Mouse (Mus musculus) liver, embryonic 12.5 days (tissue): Measurements from ENCODE around the gene Hsd3b4. TPM values are rescaled to one million over a fixed set of nuclear protein-coding genes. Genes with fewer than 3 reads are reported as not detected.
A peak's percentile ranks its signal among the peaks of the same experiment; 100 is the strongest.
"Not testable (repeated sequence)": the region's sequence is repeated elsewhere in the genome, so short reads cannot be mapped to it uniquely, and the experiment has no call there.

Source experiments
- ATAC-seq: fragments of 200-750 bp; cut with Nextera tagmentation; 2 replicates; pipeline ENCODE4 v1.8.0; 2017; ENCODE audit warnings: moderate number of reproducible peaks, mild to moderate bottlenecking, moderate library complexity
- H3K27ac ChIP-seq: fragments of 300-500 bp; sonication (generic); 2 replicates; pipeline ENCODE4 v1.5.1; 2016; ENCODE audit warnings: mild to moderate bottlenecking
- H3K27me3 ChIP-seq: fragments of 300-500 bp; sonication (generic); replicated peaks from 2 replicates; pipeline ENCODE4 v1.6.1; 2016; ENCODE audit warnings: mild to moderate bottlenecking, moderate library complexity
- H3K36me3 ChIP-seq: fragments of 300-500 bp; sonication (generic); 2 replicates; pipeline ENCODE4 v1.6.1; 2016; ENCODE audit warnings: mild to moderate bottlenecking, moderate library complexity
- H3K4me1 ChIP-seq: fragments of 300-500 bp; sonication (generic); 2 replicates; pipeline ENCODE4 v1.6.1; 2016
- H3K4me2 ChIP-seq: fragments of 300-500 bp; sonication (generic); 2 replicates; pipeline ENCODE4 v1.6.1; 2016; ENCODE audit warnings: mild to moderate bottlenecking, moderate library complexity
- H3K4me3 ChIP-seq: fragments of 300-500 bp; sonication (generic); 2 replicates; pipeline ENCODE4 v1.5.1; 2016; ENCODE audit warnings: mild to moderate bottlenecking, moderate library complexity
- H3K9ac ChIP-seq: fragments of 300-500 bp; sonication (generic); 2 replicates; pipeline ENCODE4 v1.6.1; 2016; ENCODE audit warnings: mild to moderate bottlenecking, moderate library complexity
- H3K9me3 ChIP-seq: fragments of 300-500 bp; sonication (generic); replicated peaks from 2 replicates; pipeline ENCODE4 v1.6.1; 2016; ENCODE audit warnings: mild to moderate bottlenecking, moderate library complexity
- WGBS: fragments of 180-500 bp; shearing (Covaris S2); methylation state at CpG from one replicate; pipeline ENCODE4 v1.1.7; 2016; ENCODE audit not compliant: insufficient replicate concordance; 5-methylcytosine and 5-hydroxymethylcytosine counted together
- polyA plus RNA-seq: library from polyadenylated mRNA; unstranded; fragments of >200 nt; fragmentation: Nextera tagmentation; extraction: Ambion mirVana; gene quantifications from 2 replicates; pipeline ENCODE4 v1.2.1, GENCODE M21; 2016

Hsd3b4 gene
- polyA plus RNA-seq, 1 experiment from 2014 or later = 0.08 TPM

DNA sequence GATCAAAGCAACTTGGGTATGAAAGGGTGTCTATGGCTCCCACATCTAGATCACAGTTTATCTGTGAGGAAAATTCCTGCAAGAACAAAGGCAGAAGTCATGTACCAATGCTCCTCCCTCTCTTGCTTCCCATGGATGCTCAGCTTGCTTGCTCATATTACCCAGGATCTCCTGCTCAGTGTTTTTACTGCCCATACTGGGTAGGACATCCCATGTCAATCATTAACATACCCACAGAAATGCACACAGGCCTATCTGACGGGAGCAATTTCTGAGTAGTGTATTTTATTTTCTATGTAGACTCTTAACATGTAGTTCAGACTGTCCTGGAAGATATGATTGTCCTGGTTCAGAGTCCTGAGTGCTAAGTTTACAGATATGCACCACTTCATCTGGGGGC is 39.3 kb downstream of the Hsd3b4 start:
- no CpG with 5 or more reads among the region's 1 CpGs for WGBS
- H3K9ac ChIP-seq, H3K4me3 ChIP-seq, H3K4me2 ChIP-seq, ATAC-seq, H3K36me3 ChIP-seq, H3K27me3 ChIP-seq, H3K4me1 ChIP-seq, H3K9me3 ChIP-seq, H3K27ac ChIP-seq: not testable (repeated sequence)

DNA sequence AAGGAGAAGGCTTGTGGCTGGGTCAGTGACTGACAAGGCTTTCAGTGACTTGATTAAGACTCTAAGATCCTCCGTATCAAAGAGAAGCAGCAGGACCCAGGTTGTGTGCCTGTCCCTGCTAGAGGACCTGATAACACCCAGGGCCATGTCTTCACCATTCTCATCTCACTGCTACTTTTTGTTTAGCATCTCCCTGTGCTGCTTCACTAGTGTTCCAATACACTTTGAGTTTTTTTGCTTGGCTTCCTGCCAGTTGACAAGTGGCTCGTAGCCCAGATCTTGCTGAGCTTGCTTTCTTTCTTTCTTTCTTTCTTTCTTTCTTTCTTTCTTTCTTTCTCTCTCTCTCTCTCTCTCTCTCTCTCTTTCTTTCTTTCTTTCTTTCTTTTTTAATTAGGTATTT is 41.0 kb downstream of the Hsd3b4 start:
- H3K9ac ChIP-seq, H3K4me3 ChIP-seq, H3K4me1 ChIP-seq, H3K9me3 ChIP-seq, H3K27ac ChIP-seq, H3K27me3 ChIP-seq, H3K36me3 ChIP-seq, ATAC-seq, H3K4me2 ChIP-seq: not testable (repeated sequence)
- WGBS = 55% methylated on average over 1 of the region's 2 CpGs

DNA sequence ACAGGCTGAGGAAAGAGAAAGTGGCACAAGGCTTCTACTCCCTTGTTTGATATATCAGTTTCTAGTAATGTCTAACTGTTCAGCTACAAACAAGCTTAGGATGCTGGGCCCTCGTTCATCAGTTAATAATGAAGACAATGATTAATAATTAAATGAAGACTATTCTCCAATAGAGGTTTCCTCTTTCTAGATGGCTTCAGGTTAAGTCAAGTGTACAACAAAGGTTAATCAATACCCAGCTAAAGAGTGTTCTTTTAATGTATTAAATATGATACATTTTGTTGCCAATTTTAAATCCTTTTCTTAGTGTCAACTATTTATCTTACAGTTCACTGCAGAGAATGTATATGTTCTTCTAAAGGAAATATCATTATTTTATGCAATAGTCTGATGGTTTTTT is 53.3 kb downstream of the Hsd3b4 start, which contains the start of gene Gm4450:
TSS of gene Gm4450 (minus strand) at position 101 of the 400 bp plus-strand sequence.
- not testable (repeated sequence) for H3K9me3 ChIP-seq, H3K36me3 ChIP-seq, H3K27ac ChIP-seq, H3K4me2 ChIP-seq, H3K27me3 ChIP-seq, H3K4me3 ChIP-seq, H3K4me1 ChIP-seq, H3K9ac ChIP-seq, ATAC-seq
- WGBS = no CpG with 5 or more reads among the region's 1 CpGs

- 69% methylated on average over 5 of the region's 5 CpGs for WGBS
- not testable (repeated sequence) for H3K27ac ChIP-seq
Observed at GRCm38 (mm10) chr3:98453786-98454185, 56.5 kb downstream of the Hsd3b4 start.

More at GRCm38 (mm10) chr3:98453786-98454185, 56.5 kb downstream of the Hsd3b4 start:
- not testable (repeated sequence) for H3K9me3 ChIP-seq, H3K4me1 ChIP-seq, H3K27me3 ChIP-seq, H3K4me2 ChIP-seq, H3K36me3 ChIP-seq, H3K4me3 ChIP-seq, H3K9ac ChIP-seq
- peak; percentile 55; the same call in 1 of the 2 replicates for ATAC-seq

Other genes starting within 250 kb of the Hsd3b4 start
- gene Hmgcs2, start 230.1 kb downstream of the Hsd3b4 start, polyA plus RNA-seq = 24.7 and 26.9 TPM in 2 replicates
- 348 and 381 TPM in 2 replicates for gene Phgdh, start 170.5 kb downstream of the Hsd3b4 start, polyA plus RNA-seq
- 3.9 TPM in 2 replicates for gene Zfp697, start 128.1 kb downstream of the Hsd3b4 start, polyA plus RNA-seq
- gene Gm4450, start 53.4 kb downstream of the Hsd3b4 start, polyA plus RNA-seq = not detected in 2 replicates
- 0.08 TPM in 2 replicates for gene Gm10681, start 78.3 kb upstream of the Hsd3b4 start, polyA plus RNA-seq
- gene Hsd3b5, start 119.7 kb upstream of the Hsd3b4 start, polyA plus RNA-seq = 0.07 TPM in 1 of 2 replicates, not detected in the other
- gene Hsd3b2, start 214.0 kb upstream of the Hsd3b4 start, polyA plus RNA-seq = not detected in 2 replicates